Mouse (Mus musculus) spleen, adult 2 months (tissue): Measurements from ENCODE around the gene Olfr56. TPM values are rescaled to one million over a fixed set of nuclear protein-coding genes. Genes with fewer than 3 reads are reported as not detected.
"Not testable (repeated sequence)": the region's sequence is repeated elsewhere in the genome, so short reads cannot be mapped to it uniquely, and the experiment has no call there.

Source experiments
- DNase-seq, 2 experiments: peaks; one replicate each; pipeline versions ENCODE4 v3.0.0 to v3.0.0-alpha.2; 2012 to 2021; ENCODE audit warnings: low spot score in 2 of 2, low read depth in 1 of 2
- H3K27ac ChIP-seq: fragments of 200-500 bp; 2 replicates; pipeline ENCODE4 v1.5.1; 2012; ENCODE audit warnings: low read length, inconsistent platforms; ENCODE audit not compliant: insufficient read depth
- H3K27me3 ChIP-seq: fragments of 200-500 bp; 2 replicates; pipeline ENCODE4 v1.6.1; 2012; ENCODE audit warnings: mild to moderate bottlenecking, moderate library complexity, low read length, inconsistent platforms; ENCODE audit not compliant: control insufficient read depth, insufficient read depth
- H3K36me3 ChIP-seq: fragments of 200-500 bp; 2 replicates; pipeline ENCODE4 v1.6.1; 2012; ENCODE audit warnings: mild to moderate bottlenecking, low read length, inconsistent platforms; ENCODE audit not compliant: control insufficient read depth, insufficient read depth
- H3K4me1 ChIP-seq: fragments of 200-500 bp; 2 replicates; pipeline ENCODE4 v1.6.1; 2011; ENCODE audit warnings: inconsistent platforms; ENCODE audit not compliant: control insufficient read depth, insufficient read depth, insufficient read length
- H3K4me3 ChIP-seq: fragments of 200-500 bp; 2 replicates; pipeline ENCODE4 v1.5.1; 2011; ENCODE audit warnings: mild to moderate bottlenecking, inconsistent platforms; ENCODE audit not compliant: insufficient read depth, insufficient read length; ENCODE audit errors: extremely low read depth
- CTCF ChIP-seq: fragments of 200-500 bp; IDR thresholded peaks from 2 replicates; pipeline ENCODE4 v1.5.1; 2011; ENCODE audit warnings: mild to moderate bottlenecking, inconsistent platforms; ENCODE audit not compliant: insufficient read depth, insufficient read length, insufficient replicate concordance; ENCODE audit errors: extremely low read depth
- POLR2A ChIP-seq: fragments of 200-500 bp; IDR thresholded peaks from 2 replicates; pipeline ENCODE4 v1.6.1; 2011; ENCODE audit warnings: low read depth, low read length, inconsistent platforms
- WGBS: fragments of 180-500 bp; shearing (Covaris S2); methylation state at CpG from one replicate; pipeline ENCODE4 v1.1.7; 2018; 5-methylcytosine and 5-hydroxymethylcytosine counted together
- polyA plus RNA-seq: library from polyadenylated mRNA; depleted of rRNA; stranded (reverse); fragments of >200 nt; gene quantifications from 2 replicates; pipeline ENCODE4 v1.2.3, GENCODE M21; 2012; rRNA removed

Olfr56 gene
- polyA plus RNA-seq, 1 experiment = 0.05 TPM

DNA sequence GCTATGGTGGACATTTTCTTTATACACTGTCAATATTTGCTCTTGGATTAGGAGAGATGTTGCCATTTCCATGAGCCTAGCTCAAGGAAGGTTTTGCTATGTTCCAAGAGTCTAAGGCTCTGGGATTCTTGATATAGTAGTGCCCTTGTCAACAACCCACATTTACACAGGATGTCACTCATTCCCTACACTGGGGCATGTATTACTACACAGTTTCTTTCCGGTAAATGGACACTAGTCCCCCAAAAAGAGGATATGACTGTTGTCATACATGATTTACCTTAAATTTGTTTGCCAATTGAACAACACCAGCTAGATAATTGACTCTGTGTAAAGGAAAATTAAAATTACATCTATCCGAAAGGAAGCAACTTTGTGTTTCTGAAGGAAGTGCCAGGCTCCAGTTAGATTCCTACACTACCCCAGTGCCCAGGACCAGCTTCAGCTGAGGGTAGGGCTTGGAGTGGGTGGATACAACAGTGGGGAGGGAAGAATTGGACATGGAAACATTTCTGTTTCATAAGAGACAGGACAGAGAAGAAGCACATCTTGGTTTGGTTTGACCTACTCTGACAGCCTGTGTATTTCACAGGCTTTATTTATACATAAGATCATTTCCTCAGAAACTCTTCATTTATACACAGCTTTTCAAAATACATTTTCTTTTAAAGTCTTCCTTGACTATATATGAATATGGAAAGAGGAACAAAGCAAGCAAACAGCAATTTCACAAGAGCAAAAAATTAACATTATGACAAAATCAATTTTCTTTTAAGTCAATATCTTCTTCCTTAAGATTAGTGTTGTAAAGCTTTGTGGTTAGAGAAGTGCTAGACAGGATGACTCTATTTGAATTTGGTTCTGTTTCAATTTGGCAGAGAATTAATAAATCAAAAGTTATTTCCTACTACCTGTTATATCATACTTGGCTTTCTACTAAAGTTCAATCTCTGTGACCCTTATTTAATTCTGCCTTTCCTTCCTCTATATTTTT, 178.4 kb downstream of the Olfr56 start:
- Histone ChIP-seq H3K27me3 (no peaks in the 10 kb centered on the region), H3K36me3 (no peaks in the 10 kb centered on the region), H3K4me1 (no peaks in the 10 kb centered on the region), H3K4me3 (no peak overlapping the region), H3K27ac (no peak overlapping the region)
- no peak for DNase-seq
- WGBS = 87% methylated on average over 2 of the region's 2 CpGs
- no peak for TF ChIP-seq POLR2A
- TF ChIP-seq CTCF = no peak

DNA sequence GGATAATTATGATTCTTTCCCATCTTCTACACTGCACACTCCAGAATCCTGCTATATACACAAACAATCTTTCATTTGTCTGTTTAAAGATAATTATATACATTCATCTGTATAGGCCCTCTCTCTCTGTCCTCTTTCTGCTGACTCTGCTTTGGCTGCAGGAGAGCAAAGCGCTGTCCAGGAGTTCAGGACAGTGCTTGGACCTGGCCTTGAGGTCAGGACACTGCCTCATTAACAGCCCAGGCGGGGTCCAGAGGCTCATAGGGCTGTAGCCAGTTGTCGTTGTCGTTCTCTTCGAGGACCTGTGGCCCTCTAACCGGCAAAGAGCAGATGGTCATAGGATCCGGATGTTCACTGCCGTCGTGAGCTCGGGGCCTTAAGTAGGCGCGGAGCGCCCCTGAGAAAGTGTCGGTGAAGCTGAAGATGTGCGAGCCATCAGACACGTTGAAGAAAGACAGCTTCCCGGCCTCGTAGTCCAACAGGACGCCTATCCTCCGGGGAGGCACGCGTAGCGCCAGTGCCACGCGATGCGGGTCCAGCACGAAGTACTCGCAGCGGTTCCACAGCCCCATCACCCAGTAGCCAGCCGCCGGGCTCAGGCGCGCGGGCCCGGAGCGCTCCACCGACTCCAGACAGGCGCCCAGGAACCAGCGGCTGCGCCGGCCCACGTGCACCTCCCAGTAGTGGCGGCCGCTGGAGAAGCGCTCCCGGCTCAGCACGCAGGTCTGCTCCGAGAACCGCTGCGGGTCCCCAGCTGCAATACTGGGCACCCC, 190.3 kb downstream of the Olfr56 start:
- no peak overlapping the region for H3K27ac ChIP-seq
- peaks cover 3% of the 10 kb centered on the region; the same call in 1 of the 2 replicates for H3K27me3 ChIP-seq
- no peak for TF ChIP-seq POLR2A
- no peak for TF ChIP-seq CTCF
- 36% methylated on average over 50 of the region's 50 CpGs for WGBS
- H3K4me1 ChIP-seq = no peaks in the 10 kb centered on the region
- no peaks in the 10 kb centered on the region for H3K36me3 ChIP-seq
- DNase-seq = no peak
- no peak overlapping the region for H3K4me3 ChIP-seq

DNA sequence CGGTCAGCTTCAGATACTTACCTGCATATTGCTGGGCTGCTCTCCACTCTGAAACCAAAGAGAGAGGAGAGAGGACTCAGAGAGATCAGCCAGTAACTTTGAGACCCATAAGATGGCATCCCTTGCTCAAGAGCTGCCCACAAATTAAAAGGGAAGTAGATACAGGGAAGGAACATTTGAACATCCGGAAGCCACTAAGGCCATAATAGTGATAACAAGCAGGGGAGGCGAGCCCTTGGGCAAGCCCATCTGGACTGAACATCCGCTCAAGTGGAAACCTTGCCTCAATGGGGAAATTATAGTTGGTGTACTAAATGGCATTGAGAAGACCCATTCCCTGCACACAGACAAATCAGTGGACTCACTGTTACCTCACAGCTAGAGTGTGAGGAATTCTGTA, 191.9 kb downstream of the Olfr56 start:
- 45% methylated on average over 4 of the region's 4 CpGs for WGBS
- H3K27ac ChIP-seq = no peak overlapping the region
- TF ChIP-seq POLR2A (no peak), CTCF (no peak)

DNA sequence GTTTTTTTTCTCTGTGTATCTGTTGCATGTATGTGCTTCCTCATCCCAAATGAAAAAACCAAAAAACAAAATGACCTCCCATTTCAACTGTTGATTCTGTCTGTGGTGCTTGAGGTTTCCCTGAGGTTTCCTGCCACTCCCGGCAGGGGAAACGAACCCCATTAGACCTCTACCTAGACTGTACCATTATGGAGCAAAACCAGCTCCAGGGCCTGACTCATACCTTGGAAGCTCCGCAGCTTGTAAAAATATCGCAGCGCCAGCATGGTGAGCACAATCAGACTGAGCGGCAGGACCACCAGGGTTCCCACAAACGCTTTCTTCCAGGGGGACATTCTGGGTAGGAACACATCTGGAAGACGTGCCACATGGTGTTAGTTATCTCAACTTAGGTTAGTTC, 196.7 kb downstream of the Olfr56 start:
- Histone ChIP-seq H3K27me3 (no peaks in the 10 kb centered on the region), H3K4me3 (no peak overlapping the region), H3K36me3 (no peaks in the 10 kb centered on the region), H3K4me1 (no peaks in the 10 kb centered on the region), H3K27ac (no peak overlapping the region)
- TF ChIP-seq CTCF = no peak
- no peak for TF ChIP-seq POLR2A
- no peak for DNase-seq
- WGBS = 12% methylated on average over 8 of the region's 8 CpGs

More for the DNA sequence above, 191.9 kb downstream of the Olfr56 start:
- DNase-seq = no peak
- H3K27me3 ChIP-seq = peaks cover 3% of the 10 kb centered on the region; the same call in 1 of the 2 replicates
- H3K4me3 ChIP-seq = no peak overlapping the region
- no peaks in the 10 kb centered on the region for H3K36me3 ChIP-seq
- H3K4me1 ChIP-seq = no peaks in the 10 kb centered on the region

DNA sequence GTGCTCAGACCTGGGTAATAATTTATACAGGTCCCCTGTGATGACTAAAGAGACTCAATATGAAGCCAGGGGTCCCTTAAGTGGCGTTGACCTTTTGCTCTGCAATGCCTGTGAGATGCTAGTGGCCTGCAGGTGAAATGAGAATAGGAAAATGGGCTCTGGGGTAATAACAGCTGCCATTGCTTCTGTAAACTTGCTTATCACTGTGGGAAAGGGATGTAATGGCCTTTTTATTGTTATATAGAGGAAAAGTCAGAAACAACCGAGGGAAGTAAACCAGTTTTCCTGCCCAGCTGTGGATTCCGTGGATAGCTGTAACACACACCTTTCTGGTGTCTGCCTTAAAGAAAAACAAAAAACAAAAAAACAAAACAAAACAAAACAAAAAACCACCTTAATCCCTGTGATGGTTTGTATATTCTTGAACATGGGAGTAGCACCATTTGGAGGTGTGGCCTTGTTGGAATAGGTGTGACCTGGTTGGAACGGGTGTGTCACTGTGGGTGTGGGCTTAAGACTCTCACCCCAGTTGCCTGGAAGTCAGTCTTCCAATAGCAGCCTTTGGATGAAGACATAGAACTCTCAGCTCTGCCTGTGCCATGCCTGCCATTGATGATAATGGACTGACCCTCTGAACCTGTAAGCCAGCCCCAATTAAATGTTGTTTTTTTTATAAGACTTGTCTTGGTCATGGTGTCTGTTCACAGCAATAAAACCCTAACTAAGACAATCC, 197.5 kb downstream of the Olfr56 start:
- not testable (repeated sequence) for H3K4me1 ChIP-seq, H3K36me3 ChIP-seq, H3K27ac ChIP-seq, H3K27me3 ChIP-seq, DNase-seq, H3K4me3 ChIP-seq
- 79% methylated on average over 4 of the region's 4 CpGs for WGBS

DNA sequence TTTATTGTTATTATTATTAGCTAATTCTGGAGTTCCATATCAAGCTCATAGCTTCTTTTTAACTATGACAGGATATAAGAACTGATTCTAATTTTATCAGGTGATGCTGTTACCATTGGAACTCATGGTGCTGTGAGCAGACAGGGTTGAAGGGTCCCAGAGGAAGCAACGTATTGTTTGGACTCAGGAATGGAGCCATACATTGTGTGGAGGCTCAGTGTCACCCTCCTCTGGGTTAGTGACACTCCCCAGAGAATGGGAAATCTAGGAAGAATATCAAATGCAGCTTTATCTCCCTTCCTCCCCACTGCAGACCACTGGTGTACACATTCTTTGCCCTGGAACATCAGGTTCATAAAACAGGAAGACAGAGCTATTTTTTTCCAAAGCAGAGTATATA, 204.5 kb downstream of the Olfr56 start:
- 69% methylated on average over 1 of the region's 1 CpGs for WGBS
- no peak overlapping the region for H3K27ac ChIP-seq
- DNase-seq = no peak
- H3K27me3 ChIP-seq = no peaks in the 10 kb centered on the region
- TF ChIP-seq CTCF = no peak
- no peak for TF ChIP-seq POLR2A
- no peaks in the 10 kb centered on the region for H3K4me1 ChIP-seq
- no peaks in the 10 kb centered on the region for H3K36me3 ChIP-seq
- no peak overlapping the region for H3K4me3 ChIP-seq

Other genes with a start within 250 kb of the Olfr56 start
- gene Rack1, start 178.6 kb upstream of the Olfr56 start, polyA plus RNA-seq = 2,204 and 3,047 TPM in 2 replicates
- 24.4 and 24.7 TPM in 2 replicates for gene Trim41, start 161.5 kb upstream of the Olfr56 start, polyA plus RNA-seq
- gene Trim7, start 152.7 kb upstream of the Olfr56 start, polyA plus RNA-seq = 53.6 and 63.6 TPM in 2 replicates
- gene Gm12184, start 152.2 kb upstream of the Olfr56 start, polyA plus RNA-seq = 3.9 and 6.1 TPM in 2 replicates
- gene Irgm1, start 107.2 kb upstream of the Olfr56 start, polyA plus RNA-seq = 10.6 and 13.0 TPM in 2 replicates
- 0.36 and 0.37 TPM in 2 replicates for gene Gm5431, start 76.7 kb upstream of the Olfr56 start, polyA plus RNA-seq
- gene Psme2b, start 32.7 kb upstream of the Olfr56 start, polyA plus RNA-seq = 8.3 and 12.9 TPM in 2 replicates
- gene 9930111J21Rik1, start 509 bp downstream of the Olfr56 start, polyA plus RNA-seq = 16.0 and 17.9 TPM in 2 replicates
- 0.23 and 0.36 TPM in 2 replicates for gene Gm12185, start 13.3 kb downstream of the Olfr56 start, polyA plus RNA-seq
- 2.1 and 2.5 TPM in 2 replicates for gene Tgtp1, start 15.3 kb downstream of the Olfr56 start, polyA plus RNA-seq
- gene 9930111J21Rik2, start 72.4 kb downstream of the Olfr56 start, polyA plus RNA-seq = 10.8 and 11.0 TPM in 2 replicates
- 7.1 and 19.6 TPM in 2 replicates for gene Tgtp2, start 85.3 kb downstream of the Olfr56 start, polyA plus RNA-seq
- 16.8 and 16.9 TPM in 2 replicates for gene Ifi47, start 97.7 kb downstream of the Olfr56 start, polyA plus RNA-seq
- gene Olfr1396, start 136.0 kb downstream of the Olfr56 start, polyA plus RNA-seq = 0.05 and 0.41 TPM in 2 replicates
- gene Olfr1395, start 163.4 kb downstream of the Olfr56 start, polyA plus RNA-seq = not detected in 2 replicates
- not detected in 2 replicates for gene Olfr1394, start 175.5 kb downstream of the Olfr56 start, polyA plus RNA-seq
- gene Btnl9, start 208.3 kb downstream of the Olfr56 start, polyA plus RNA-seq = 3.9 and 6.9 TPM in 2 replicates
- 1.4 and 2.4 TPM in 2 replicates for gene Zfp62, start 224.4 kb downstream of the Olfr56 start, polyA plus RNA-seq